Mouse (Mus musculus) CH12.LX (cell line): ENCODE measurements around the gene Ckap2l.
A peak's percentile ranks its signal among the peaks of the same experiment; 100 is the strongest.

Experiments
- BHLHE40 ChIP-seq: IDR thresholded peaks from 2 replicates; pipeline ENCODE4 v1.6.1; 2011; ENCODE audit warnings: mild to moderate bottlenecking, low read depth, low read length, improper control_type of control experiment
- CHD2 ChIP-seq: IDR thresholded peaks from 2 replicates; pipeline ENCODE4 v1.6.1; 2011; ENCODE audit warnings: low read length, improper control_type of control experiment
- CTCF ChIP-seq, 2 experiments: IDR thresholded peaks in 1 of 2; conservative IDR thresholded peaks in 1 of 2; 2 replicates each; pipeline ENCODE4 v1.5.1; 2011 to 2012; ENCODE audit warnings: low read depth in 2 of 2, low read length in 2 of 2, improper control_type of control experiment in 1 of 2, inconsistent platforms in 1 of 2, mild to moderate bottlenecking in 1 of 2, moderate library complexity in 1 of 2
- EP300 ChIP-seq: IDR thresholded peaks from 2 replicates; pipeline ENCODE4 v1.6.1; 2011; ENCODE audit warnings: low read length, improper control_type of control experiment
- JUND ChIP-seq: conservative IDR thresholded peaks from 2 replicates; pipeline ENCODE4 v1.6.1; 2011; ENCODE audit warnings: low read depth, low read length, improper control_type of control experiment
- MAX ChIP-seq: IDR thresholded peaks from 2 replicates; pipeline ENCODE4 v1.6.1; 2011; ENCODE audit warnings: low read length, improper control_type of control experiment
- MEF2A ChIP-seq: IDR thresholded peaks from 2 replicates; pipeline ENCODE4 v1.6.1; 2014; ENCODE audit warnings: low read depth, mild to moderate bottlenecking, inconsistent platforms, low read length, improper control_type of control experiment, borderline replicate concordance
- POLR2A ChIP-seq: IDR thresholded peaks from 2 replicates; pipeline ENCODE4 v1.6.1; 2011; ENCODE audit warnings: low read depth, mild to moderate bottlenecking, improper control_type of control experiment, low read length
- TCF12 ChIP-seq: IDR thresholded peaks from 2 replicates; pipeline ENCODE4 v1.6.1; 2014; ENCODE audit warnings: low read depth, mild to moderate bottlenecking, inconsistent platforms, low read length, improper control_type of control experiment
- ZMIZ1 ChIP-seq: IDR thresholded peaks from 2 replicates; pipeline ENCODE4 v1.6.1; 2012; ENCODE audit warnings: low read depth, mild to moderate bottlenecking, inconsistent platforms, low read length, improper control_type of control experiment

DNA sequence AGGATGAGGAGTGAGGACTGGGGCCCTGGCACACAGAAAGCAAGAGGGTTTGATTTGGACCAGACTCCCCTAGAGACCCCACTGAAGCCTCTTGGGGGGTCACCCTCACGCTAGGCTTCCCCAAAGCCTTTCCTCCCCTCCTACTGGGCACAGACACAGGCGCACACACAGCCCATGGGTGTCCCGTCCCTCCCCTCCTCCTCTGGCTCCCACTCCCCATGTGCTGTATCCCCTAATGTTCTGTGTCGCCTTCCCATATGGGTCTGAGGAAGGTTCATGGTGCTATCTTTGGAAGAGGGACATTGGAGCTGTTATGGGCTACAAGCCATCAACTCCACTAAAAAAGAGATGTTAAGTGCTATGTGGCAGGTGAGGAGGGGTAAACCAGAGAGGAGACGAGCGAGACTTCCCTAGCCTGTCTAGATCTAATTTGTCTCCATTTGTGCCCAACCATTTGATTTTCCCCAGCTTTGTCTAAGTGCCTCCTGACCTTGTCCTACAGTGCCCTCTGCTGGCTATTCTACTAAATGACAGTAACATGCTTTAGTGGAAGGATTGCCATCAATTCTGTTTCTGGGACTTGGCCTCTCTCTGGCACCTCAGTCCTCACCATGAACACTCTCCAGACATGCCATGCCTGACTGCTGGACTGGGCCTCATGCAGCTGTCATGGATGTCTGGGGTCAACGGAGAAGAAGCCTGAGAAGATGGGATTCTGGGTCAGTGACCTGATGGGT, 38.4 kb downstream of the Ckap2l start:
- no peak for TF ChIP-seq EP300
- TF ChIP-seq POLR2A = no peak
- 0 out of 2 replicates have a peak, but pooled peaks have one; percentile 21 for TF ChIP-seq BHLHE40
- TF ChIP-seq CTCF (conservative IDR thresholded peaks at IDR 0.05 in 1 of 2, IDR thresholded peaks at IDR 0.05 in 1 of 2; ENCODE audit: low read depth in 2 of 2, low read length in 2 of 2) = peak; percentile 89 to 96
- peak; percentile 42; the same call in 1 of the 2 replicates for TF ChIP-seq MEF2A
- no peak for TF ChIP-seq CHD2
- no peak; the same call in 1 of the 2 replicates for TF ChIP-seq TCF12
- no peak for TF ChIP-seq ZMIZ1
- TF ChIP-seq MAX = no peak
- TF ChIP-seq JUND = peak; percentile 37; the same call in 1 of the 2 replicates
